Mouse (Mus musculus) retina, adult 2 months (tissue): Measurements from ENCODE around the gene Trim11.

ENCODE experiments used
- DNase-seq: peaks from one replicate; pipeline ENCODE4 v3.0.0-alpha.2; 2012; ENCODE audit warnings: low read depth, low spot score

Trim11 gene

GRCm38 (mm10) chr11:59026411-59026810 lies 48.5 kb downstream of the Trim11 start:
- no peak for DNase-seq

GRCm38 (mm10) chr11:59029003-59029402 lies 51.1 kb downstream of the Trim11 start:
- DNase-seq = no peak
